Mouse (Mus musculus) hindbrain, embryonic 12.5 days (tissue): ENCODE results near the gene Jmjd8. TPM values are rescaled to one million over a fixed set of nuclear protein-coding genes. Genes with fewer than 3 reads are reported as not detected.

Source experiments
- ATAC-seq: fragments of 200-750 bp; cut with Nextera tagmentation; 2 replicates; pipeline ENCODE4 v1.8.0; 2017; ENCODE audit warnings: moderate TSS enrichment; ENCODE audit not compliant: low FRiP score
- H3K27ac ChIP-seq: fragments of 300-500 bp; sonication (generic); 2 replicates; pipeline ENCODE4 v1.5.1; 2016; ENCODE audit warnings: mild to moderate bottlenecking
- H3K27me3 ChIP-seq: fragments of 300-500 bp; sonication (generic); 2 replicates; pipeline ENCODE4 v1.6.1; 2016; ENCODE audit warnings: mild to moderate bottlenecking
- H3K36me3 ChIP-seq: fragments of 300-500 bp; sonication (generic); 2 replicates; pipeline ENCODE4 v1.6.1; 2016; ENCODE audit warnings: mild to moderate bottlenecking
- H3K4me1 ChIP-seq: fragments of 300-500 bp; sonication (generic); 2 replicates; pipeline ENCODE4 v1.6.1; 2016
- H3K4me2 ChIP-seq: fragments of 300-500 bp; sonication (generic); replicated peaks from 2 replicates; pipeline ENCODE4 v1.6.1; 2016; ENCODE audit warnings: mild to moderate bottlenecking
- H3K4me3 ChIP-seq: fragments of 300-500 bp; sonication (generic); 2 replicates; pipeline ENCODE4 v1.5.1; 2016; ENCODE audit warnings: mild to moderate bottlenecking
- H3K9ac ChIP-seq: fragments of 300-500 bp; sonication (generic); 2 replicates; pipeline ENCODE4 v1.6.1; 2016; ENCODE audit warnings: mild to moderate bottlenecking, moderate library complexity
- H3K9me3 ChIP-seq: fragments of 300-500 bp; sonication (generic); replicated peaks from 2 replicates; pipeline ENCODE4 v1.6.1; 2016; ENCODE audit warnings: mild to moderate bottlenecking
- WGBS: fragments of 180-500 bp; shearing (Covaris S2); methylation state at CpG from one replicate; pipeline ENCODE4 v1.1.7; 2016; 5-methylcytosine and 5-hydroxymethylcytosine counted together
- microRNA-seq: library from miRNA; unstranded; fragments of <30 nt; microRNA quantifications from one replicate; pipeline ENCODE4, GENCODE M21; 2017
- polyA plus RNA-seq: library from polyadenylated mRNA; unstranded; fragments of >200 nt; fragmentation: Nextera tagmentation; extraction: Ambion mirVana; gene quantifications from 2 replicates; pipeline ENCODE4 v1.2.1, GENCODE M21; 2016

The Jmjd8 gene
- polyA plus RNA-seq, 1 experiment from 2014 or later = 64.7 TPM

DNA sequence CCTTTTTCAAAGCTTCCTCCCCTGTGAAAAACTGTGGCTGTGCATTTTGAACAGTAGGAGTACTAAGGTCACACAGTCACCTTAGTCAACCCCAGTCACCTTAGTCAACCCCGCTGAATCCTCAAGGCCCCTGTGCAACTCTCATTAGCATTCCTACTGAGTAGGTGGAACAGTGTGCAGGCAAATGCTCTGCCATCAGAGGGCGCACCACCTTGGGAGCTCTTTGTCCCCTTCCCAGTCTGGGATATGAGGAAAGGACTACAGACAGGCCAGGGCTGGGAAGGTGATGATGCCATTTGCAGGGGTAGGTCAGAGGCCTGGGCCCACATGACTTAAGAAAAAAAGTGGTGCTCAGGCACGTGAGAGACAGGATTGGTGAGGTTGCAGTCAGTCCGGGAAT, 50.6 kb downstream of the Jmjd8 start:
- Histone ChIP-seq H3K9ac (no peak overlapping the region), H3K4me3 (no peak overlapping the region), H3K4me1 (peaks cover 40% of the 10 kb centered on the region), H3K9me3 (no peaks in the 10 kb centered on the region), H3K27ac (no peak overlapping the region), H3K27me3 (no peaks in the 10 kb centered on the region), H3K36me3 (peaks cover 39% of the 10 kb centered on the region), H3K4me2 (no peak overlapping the region)
- ATAC-seq = no peak
- 36% methylated on average over 4 of the region's 4 CpGs for WGBS

DNA sequence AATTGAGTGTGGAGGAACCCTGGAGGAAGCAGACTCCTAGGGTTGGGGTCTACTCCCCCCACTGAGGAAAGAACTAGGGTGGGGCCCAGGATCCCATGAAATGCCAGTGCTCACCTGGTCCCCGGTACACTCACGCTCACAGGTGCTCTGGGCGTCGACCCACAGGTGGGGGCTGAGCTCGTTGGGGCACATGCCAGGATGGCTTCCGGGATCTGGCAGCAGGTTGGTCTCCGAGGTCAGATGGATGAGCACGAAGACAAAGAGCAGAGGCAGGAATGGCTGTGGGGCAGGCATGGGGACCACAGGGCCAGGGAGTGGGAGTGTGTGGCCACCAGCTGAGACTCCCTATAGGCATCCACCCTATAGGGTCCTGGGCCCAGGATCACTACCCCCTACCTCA, 51.1 kb downstream of the Jmjd8 start:
- Histone ChIP-seq H3K4me3 (no peak overlapping the region), H3K36me3 (peaks cover 44% of the 10 kb centered on the region), H3K27me3 (no peaks in the 10 kb centered on the region), H3K9ac (no peak overlapping the region), H3K27ac (no peak overlapping the region), H3K4me2 (no peak overlapping the region), H3K9me3 (no peaks in the 10 kb centered on the region), H3K4me1 (peaks cover 39% of the 10 kb centered on the region)
- WGBS = 71% methylated on average over 8 of the region's 8 CpGs
- no peak for ATAC-seq

DNA sequence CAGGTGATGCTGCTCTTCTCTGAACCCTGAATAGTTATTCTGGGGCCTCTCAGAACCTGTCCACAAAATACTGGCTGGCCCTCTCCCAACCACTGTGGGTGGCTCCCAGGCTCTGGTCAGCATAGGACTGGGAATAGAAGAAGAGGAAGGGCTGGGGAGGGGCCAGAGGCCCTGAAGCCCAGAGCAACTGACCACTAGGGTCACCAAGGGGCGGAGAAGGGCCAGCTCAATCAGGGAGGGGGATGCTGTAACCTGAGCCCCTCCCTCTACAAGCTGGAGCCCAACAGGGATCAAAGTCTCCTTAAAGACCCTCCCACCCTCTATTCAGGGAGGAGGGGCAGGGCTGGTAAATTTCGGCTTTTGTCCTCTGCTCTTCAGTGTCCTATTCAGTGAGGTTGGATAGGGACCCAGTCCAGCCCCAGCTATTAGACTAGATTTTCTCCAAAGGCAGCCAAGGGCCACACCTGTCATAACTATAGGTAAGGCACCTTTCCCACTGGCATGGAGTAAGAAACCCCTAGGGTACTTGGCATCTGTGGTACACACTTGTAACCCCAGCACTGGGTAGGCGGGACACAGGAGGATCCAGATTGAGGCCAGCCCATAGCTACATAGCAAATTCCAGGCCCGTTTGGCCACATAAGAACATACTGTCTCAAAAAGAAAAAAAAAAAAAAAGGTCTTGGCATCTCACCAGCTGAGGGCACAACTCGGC, 51.7 kb downstream of the Jmjd8 start, which contains the start of gene Wfikkn1:
Gene Wfikkn1 (minus strand): TSS at position 663 of the 715 bp plus-strand sequence.
- Histone ChIP-seq H3K9me3 (no peaks in the 10 kb centered on the region), H3K4me3 (no peak within 1 kb of the TSS), H3K27me3 (no peaks in the 10 kb centered on the region), H3K9ac (peak within 1 kb of the TSS; percentile 51), H3K36me3 (peaks cover 48% of the 10 kb centered on the region), H3K4me1 (peaks cover 39% of the 10 kb centered on the region), H3K27ac (peak within 1 kb of the TSS; percentile 80), H3K4me2 (no peak within 1 kb of the TSS)
- 26% methylated on average over 5 of the region's 5 CpGs for WGBS
- ATAC-seq = no peak

DNA sequence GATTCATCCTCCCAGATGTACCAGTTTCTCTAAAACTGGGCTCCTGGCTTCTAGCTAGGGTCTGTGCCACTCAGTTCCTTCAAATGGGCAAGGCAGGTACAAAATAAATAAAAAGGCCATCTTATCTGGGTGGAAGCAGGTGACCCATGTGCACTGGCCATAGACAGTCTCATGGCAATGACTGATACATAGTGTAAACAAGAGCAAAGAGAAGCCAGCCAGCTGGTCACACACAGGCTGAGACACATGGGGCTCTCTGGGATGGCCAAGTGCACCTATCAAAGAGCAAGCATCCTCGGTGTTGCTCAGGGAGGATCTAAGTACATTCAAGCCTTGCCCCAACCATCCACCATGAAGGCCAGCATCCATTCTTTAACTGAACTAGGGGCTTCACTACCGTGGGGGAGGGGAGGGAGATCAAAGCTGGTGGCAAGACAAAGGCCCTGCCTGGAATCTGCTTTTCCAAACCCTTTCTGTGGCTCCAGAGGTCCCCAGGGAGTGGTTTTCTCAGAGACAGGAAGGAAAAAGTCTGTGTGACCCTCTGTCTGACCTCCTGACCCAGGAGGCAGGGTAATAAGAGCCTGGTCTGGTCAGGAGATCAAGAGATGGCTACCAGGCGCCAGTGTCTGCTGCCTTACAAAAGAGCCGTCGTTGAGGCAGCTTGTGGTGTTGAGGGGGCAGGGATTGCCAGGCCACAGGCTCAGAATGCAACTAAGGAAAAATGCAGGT, 52.4 kb downstream of the Jmjd8 start:
- no peak overlapping the region for H3K4me3 ChIP-seq
- H3K9ac ChIP-seq = peak overlapping the region; percentile 51
- H3K4me2 ChIP-seq = no peak overlapping the region
- H3K9me3 ChIP-seq = no peaks in the 10 kb centered on the region
- 3% methylated on average over 5 of the region's 5 CpGs for WGBS
- peak overlapping the region; percentile 80 for H3K27ac ChIP-seq
- H3K36me3 ChIP-seq = peaks cover 48% of the 10 kb centered on the region
- H3K27me3 ChIP-seq = no peaks in the 10 kb centered on the region
- H3K4me1 ChIP-seq = peaks cover 34% of the 10 kb centered on the region
- no peak for ATAC-seq

Small RNAs within 50 kb of the gene (microRNA-seq; reads per million reads assigned to microRNA genes)
- not detected for gene Mir3082
- not detected for gene Mir6966

Other genes starting within 250 kb of the Jmjd8 start
- 25.7 and 26.2 TPM in 2 replicates for gene Lmf1, start 249.8 kb upstream of the Jmjd8 start, polyA plus RNA-seq
- gene Gng13, start 111.7 kb upstream of the Jmjd8 start, polyA plus RNA-seq = 0.54 and 0.77 TPM in 2 replicates
- 21.4 and 26.8 TPM in 2 replicates for gene Chtf18, start 101.4 kb upstream of the Jmjd8 start, polyA plus RNA-seq
- gene Rpusd1, start 101.2 kb upstream of the Jmjd8 start, polyA plus RNA-seq = 19.3 and 20.3 TPM in 2 replicates
- not detected in 2 replicates for gene Mslnl, start 92.8 kb upstream of the Jmjd8 start, polyA plus RNA-seq
- gene Msln, start 74.5 kb upstream of the Jmjd8 start, polyA plus RNA-seq = 0.75 TPM in 1 of 2 replicates, not detected in the other
- gene Narfl, start 55.1 kb upstream of the Jmjd8 start, polyA plus RNA-seq = 25.1 and 26.8 TPM in 2 replicates
- 98.4 and 105 TPM in 2 replicates for gene Haghl, start 43.2 kb upstream of the Jmjd8 start, polyA plus RNA-seq
- gene Ccdc78, start 42.3 kb upstream of the Jmjd8 start, polyA plus RNA-seq = 0.40 and 0.63 TPM in 2 replicates
- 69.7 and 76.0 TPM in 2 replicates for gene Fam173a, start 36.0 kb upstream of the Jmjd8 start, polyA plus RNA-seq
- gene AC134908.4, start 33.2 kb upstream of the Jmjd8 start, polyA plus RNA-seq = 0.98 TPM in 1 of 2 replicates, not detected in the other
- gene Metrn, start 31.7 kb upstream of the Jmjd8 start, polyA plus RNA-seq = 62.2 and 71.0 TPM in 2 replicates
- 22.8 and 23.5 TPM in 2 replicates for gene Fbxl16, start 19.8 kb upstream of the Jmjd8 start, polyA plus RNA-seq
- 25.9 and 27.0 TPM in 2 replicates for gene Wdr24, start 5.2 kb upstream of the Jmjd8 start, polyA plus RNA-seq
- gene Stub1, start 4.5 kb downstream of the Jmjd8 start, polyA plus RNA-seq = 271 and 291 TPM in 2 replicates
- gene Rhbdl1, start 8.4 kb downstream of the Jmjd8 start, polyA plus RNA-seq = 6.1 and 7.5 TPM in 2 replicates
- gene Gm20683, start 12.9 kb downstream of the Jmjd8 start, polyA plus RNA-seq = 3.9 TPM in 2 replicates
- gene Rhot2, start 16.0 kb downstream of the Jmjd8 start, polyA plus RNA-seq = 18.5 and 19.4 TPM in 2 replicates
- gene Wdr90, start 32.6 kb downstream of the Jmjd8 start, polyA plus RNA-seq = 30.0 and 31.2 TPM in 2 replicates
- 6.2 and 6.3 TPM in 2 replicates for gene Mcrip2, start 39.9 kb downstream of the Jmjd8 start, polyA plus RNA-seq
- gene Mettl26, start 46.2 kb downstream of the Jmjd8 start, polyA plus RNA-seq = 48.7 and 53.2 TPM in 2 replicates
- gene Wfikkn1, start 52.0 kb downstream of the Jmjd8 start, polyA plus RNA-seq = 0.29 and 0.90 TPM in 2 replicates
- 42.1 and 43.6 TPM in 2 replicates for gene Rab40c, start 90.9 kb downstream of the Jmjd8 start, polyA plus RNA-seq
- 53.6 and 57.5 TPM in 2 replicates for gene Pigq, start 116.1 kb downstream of the Jmjd8 start, polyA plus RNA-seq
- gene Nhlrc4, start 116.1 kb downstream of the Jmjd8 start, polyA plus RNA-seq = 0.27 TPM in 1 of 2 replicates, not detected in the other
- 0.17 and 0.18 TPM in 2 replicates for gene A930017K11Rik, start 123.7 kb downstream of the Jmjd8 start, polyA plus RNA-seq
- gene Capn15, start 156.9 kb downstream of the Jmjd8 start, polyA plus RNA-seq = 32.5 and 32.6 TPM in 2 replicates
- 37.1 and 42.8 TPM in 2 replicates for gene Rab11fip3, start 240.7 kb downstream of the Jmjd8 start, polyA plus RNA-seq